8 mouse cellular contexts compared by ENCODE assay signal in the genomic region with DNA sequence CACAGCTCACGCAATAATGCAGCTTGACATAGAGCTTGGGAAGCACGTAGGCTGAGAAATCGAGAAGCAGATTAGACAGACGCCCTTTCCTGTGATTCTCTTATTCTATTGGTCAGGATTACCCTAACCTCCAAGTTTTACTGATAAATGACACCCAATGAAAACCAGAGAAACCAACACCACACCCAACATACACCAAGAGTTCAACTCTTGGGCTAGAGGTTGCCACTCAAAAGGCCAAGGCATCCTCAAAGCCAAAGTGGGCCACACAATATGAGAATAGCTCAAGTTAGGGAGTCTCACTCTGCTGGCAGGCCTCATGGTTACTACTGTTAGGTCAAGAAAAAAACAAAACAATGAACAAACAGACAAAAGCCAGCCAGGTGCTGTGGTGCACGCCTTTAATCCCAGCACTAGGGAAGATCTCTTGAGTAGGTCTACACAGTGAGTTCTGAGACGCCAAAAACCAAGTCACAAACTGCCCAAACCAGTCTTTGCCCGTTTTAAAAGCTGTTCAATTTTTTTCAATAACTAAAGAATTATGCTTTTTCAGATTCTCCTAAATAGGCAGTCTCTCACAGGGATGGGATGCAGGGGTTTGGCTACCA. TPM values are rescaled to one million over a fixed set of nuclear protein-coding genes. Genes with fewer than 3 reads are reported as not detected.
DNase-seq lines count a peak whose midpoint lies in the region; ATAC-seq and TF ChIP-seq lines count a peak whose summit lies in the region.

No protein-coding gene starts in this region.

- TF ChIP-seq CTCF in bone marrow macrophage, adult 2 months (IDR thresholded peaks at IDR 0.05; ENCODE audit: low read depth, low read length) = no peak

- H3K27me3 ChIP-seq in kidney, embryonic 15.5 days = no peaks in the 10 kb centered on the region
- H3K27me3 ChIP-seq in hindbrain, embryonic 15.5 days = no peaks in the 10 kb centered on the region
- no peaks in the 10 kb centered on the region for H3K27me3 ChIP-seq in midbrain, embryonic 15.5 days (replicated peaks)

- no peaks in the 10 kb centered on the region for H3K9me3 ChIP-seq in kidney, embryonic 15.5 days (replicated peaks)
- H3K9me3 ChIP-seq in hindbrain, embryonic 15.5 days = no peaks in the 10 kb centered on the region
- no peaks in the 10 kb centered on the region for H3K9me3 ChIP-seq in midbrain, embryonic 15.5 days

- ATAC-seq in kidney, embryonic 15.5 days (replicated peaks; ENCODE audit: low FRiP score) = no peak
- no peak for ATAC-seq in hindbrain, embryonic 15.5 days (ENCODE audit: low FRiP score, low read depth)
- no peak for ATAC-seq in midbrain, embryonic 15.5 days (replicated peaks)

- no peak for DNase-seq in kidney, postnatal 4 days
- DNase-seq in retina, postnatal 1 day = no peak
- DNase-seq in thymus, postnatal 10 days (ENCODE audit: low spot score in 2 of 2) = no peak
- DNase-seq in thymus, postnatal 4 days = no peak

- 41% methylated on average over 7 of the region's 7 CpGs for WGBS in kidney, embryonic 15.5 days
- WGBS in hindbrain, embryonic 15.5 days = 55% methylated on average over 7 of the region's 7 CpGs
- WGBS in midbrain, embryonic 15.5 days = 52% methylated on average over 7 of the region's 7 CpGs

- peak overlapping the region; percentile 84 for H3K4me2 ChIP-seq in kidney, embryonic 15.5 days
- peak overlapping the region; percentile 81 for H3K4me2 ChIP-seq in hindbrain, embryonic 15.5 days
- H3K4me2 ChIP-seq in midbrain, embryonic 15.5 days = peak overlapping the region; percentile 70

- no peak for TF ChIP-seq POLR2A in bone marrow macrophage, adult 2 months (IDR thresholded peaks at IDR 0.05; ENCODE audit: borderline replicate concordance, low read depth, low read length)

- peaks cover 9% of the 10 kb centered on the region for H3K4me1 ChIP-seq in kidney, embryonic 15.5 days
- peaks cover 10% of the 10 kb centered on the region for H3K4me1 ChIP-seq in bone marrow macrophage, adult 2 months (ENCODE audit: control insufficient read depth, insufficient read depth, low read length)
- H3K4me1 ChIP-seq in hindbrain, embryonic 15.5 days (replicated peaks) = peaks cover 9% of the 10 kb centered on the region
- H3K4me1 ChIP-seq in midbrain, embryonic 15.5 days = peaks cover 9% of the 10 kb centered on the region

- peak overlapping the region; percentile 95 for H3K9ac ChIP-seq in kidney, embryonic 15.5 days
- peak overlapping the region; percentile 89 for H3K9ac ChIP-seq in hindbrain, embryonic 15.5 days
- H3K9ac ChIP-seq in midbrain, embryonic 15.5 days = peak overlapping the region; percentile 78

- H3K4me3 ChIP-seq in kidney, embryonic 15.5 days (replicated peaks) = peak overlapping the region; percentile 97
- H3K4me3 ChIP-seq in bone marrow macrophage, adult 2 months (ENCODE audit: insufficient read depth, low read length) = peak overlapping the region; percentile 78
- peak overlapping the region; percentile 79 for H3K4me3 ChIP-seq in hindbrain, embryonic 15.5 days
- peak overlapping the region; percentile 70 for H3K4me3 ChIP-seq in midbrain, embryonic 15.5 days

- H3K27ac ChIP-seq in kidney, embryonic 15.5 days = peak overlapping the region; percentile 83
- peak overlapping the region; percentile 76 for H3K27ac ChIP-seq in bone marrow macrophage, adult 2 months (ENCODE audit: insufficient read depth, low read depth, low read length)
- H3K27ac ChIP-seq in hindbrain, embryonic 15.5 days (replicated peaks) = peak overlapping the region; percentile 74; the same call in 1 of the 2 replicates
- 0 out of 2 replicates have a peak overlapping the region, but pooled peaks have one; percentile 70 for H3K27ac ChIP-seq in midbrain, embryonic 15.5 days

- H3K36me3 ChIP-seq in kidney, embryonic 15.5 days = peaks cover 32% of the 10 kb centered on the region
- H3K36me3 ChIP-seq in hindbrain, embryonic 15.5 days = peaks cover 24% of the 10 kb centered on the region
- peaks cover 10% of the 10 kb centered on the region; the same call in 1 of the 2 replicates for H3K36me3 ChIP-seq in midbrain, embryonic 15.5 days (replicated peaks)

RNA-seq across cellular contexts. Expression of gene Rps26, which starts 1.2 kb away (rescaled TPM):
- polyA plus RNA-seq in kidney, embryonic 15.5 days (2015; fragmentation: Nextera tagmentation; extraction: Ambion mirVana) = 752 and 867 TPM in 2 replicates
- polyA plus RNA-seq in bone marrow macrophage, adult 2 months (2012; ENCODE audit: insufficient read depth, insufficient read length, missing spikeins) = 886 and 996 TPM in 2 replicates
- polyA plus RNA-seq in hindbrain, embryonic 15.5 days (2015; fragmentation: Nextera tagmentation; extraction: Ambion mirVana) = 359 and 409 TPM in 2 replicates
- 322 and 332 TPM in 2 replicates for polyA plus RNA-seq in midbrain, embryonic 15.5 days (2015; fragmentation: Nextera tagmentation; extraction: Ambion mirVana)

RNA-seq across cellular contexts. Expression of gene Ikzf4, which starts 20.4 kb away (rescaled TPM):
- 1.9 and 2.2 TPM in 2 replicates for polyA plus RNA-seq in kidney, embryonic 15.5 days (2015; fragmentation: Nextera tagmentation; extraction: Ambion mirVana)
- polyA plus RNA-seq in bone marrow macrophage, adult 2 months (2012; ENCODE audit: insufficient read depth, insufficient read length, missing spikeins) = not detected in 2 replicates
- polyA plus RNA-seq in hindbrain, embryonic 15.5 days (2015; fragmentation: Nextera tagmentation; extraction: Ambion mirVana) = 15.1 and 18.3 TPM in 2 replicates
- 23.0 and 23.1 TPM in 2 replicates for polyA plus RNA-seq in midbrain, embryonic 15.5 days (2015; fragmentation: Nextera tagmentation; extraction: Ambion mirVana)

RNA-seq across cellular contexts. Expression of gene Erbb3, which starts 35.9 kb away (rescaled TPM):
- polyA plus RNA-seq in kidney, embryonic 15.5 days (2015; fragmentation: Nextera tagmentation; extraction: Ambion mirVana) = 9.7 and 10.7 TPM in 2 replicates
- 2.2 and 2.6 TPM in 2 replicates for polyA plus RNA-seq in bone marrow macrophage, adult 2 months (2012; ENCODE audit: insufficient read depth, insufficient read length, missing spikeins)
- polyA plus RNA-seq in hindbrain, embryonic 15.5 days (2015; fragmentation: Nextera tagmentation; extraction: Ambion mirVana) = 1.2 and 2.1 TPM in 2 replicates
- polyA plus RNA-seq in midbrain, embryonic 15.5 days (2015; fragmentation: Nextera tagmentation; extraction: Ambion mirVana) = 0.42 and 0.56 TPM in 2 replicates

RNA-seq across cellular contexts. Expression of gene Suox, which starts 48.5 kb away (rescaled TPM):
- 11.7 and 13.2 TPM in 2 replicates for polyA plus RNA-seq in kidney, embryonic 15.5 days (2015; fragmentation: Nextera tagmentation; extraction: Ambion mirVana)
- 6.3 and 7.2 TPM in 2 replicates for polyA plus RNA-seq in bone marrow macrophage, adult 2 months (2012; ENCODE audit: insufficient read depth, insufficient read length, missing spikeins)
- 14.5 TPM in 2 replicates for polyA plus RNA-seq in hindbrain, embryonic 15.5 days (2015; fragmentation: Nextera tagmentation; extraction: Ambion mirVana)
- polyA plus RNA-seq in midbrain, embryonic 15.5 days (2015; fragmentation: Nextera tagmentation; extraction: Ambion mirVana) = 14.3 and 16.7 TPM in 2 replicates

RNA-seq across cellular contexts. Expression of gene Pa2g4, which starts 59.6 kb away (rescaled TPM):
- polyA plus RNA-seq in kidney, embryonic 15.5 days (2015; fragmentation: Nextera tagmentation; extraction: Ambion mirVana) = 205 and 207 TPM in 2 replicates
- polyA plus RNA-seq in bone marrow macrophage, adult 2 months (2012; ENCODE audit: insufficient read depth, insufficient read length, missing spikeins) = 70.1 and 76.0 TPM in 2 replicates
- polyA plus RNA-seq in hindbrain, embryonic 15.5 days (2015; fragmentation: Nextera tagmentation; extraction: Ambion mirVana) = 125 and 127 TPM in 2 replicates
- 125 and 128 TPM in 2 replicates for polyA plus RNA-seq in midbrain, embryonic 15.5 days (2015; fragmentation: Nextera tagmentation; extraction: Ambion mirVana)
